In the genomic region with DNA sequence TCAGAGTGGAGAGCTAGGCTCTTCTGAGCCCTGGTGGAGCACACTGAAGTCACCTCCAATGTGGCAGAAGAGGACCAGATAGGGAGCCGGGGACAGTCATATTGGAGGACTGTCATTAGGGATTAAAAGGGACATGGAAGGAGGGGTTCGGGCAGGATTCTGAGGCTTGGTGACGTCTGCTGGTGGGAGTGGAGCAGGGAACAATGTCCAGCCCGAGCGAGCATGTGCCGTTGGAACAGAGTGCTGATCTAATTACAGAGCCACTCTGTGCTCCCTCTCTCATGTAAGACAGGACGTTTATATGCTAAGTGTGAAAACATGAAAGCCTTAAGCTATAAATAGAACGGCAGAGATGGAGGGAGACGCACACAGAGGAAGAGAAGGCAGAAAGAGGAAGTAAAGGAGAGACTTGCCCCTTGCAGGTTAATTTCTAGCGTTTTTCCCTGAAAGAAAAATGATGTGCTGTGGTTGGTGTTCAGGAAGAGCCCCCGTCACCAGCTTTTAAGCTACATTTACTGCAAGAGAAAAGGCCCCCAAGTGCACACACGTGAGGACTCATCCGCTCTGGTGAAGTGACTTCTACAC, we compare ENCODE assay signal across 8 mouse cellular contexts.
DNase-seq lines count a peak whose midpoint lies in the region; ATAC-seq and TF ChIP-seq lines count a peak whose summit lies in the region.

No protein-coding gene starts in this region.

- no peak for TF ChIP-seq EP300 in MEL (IDR thresholded peaks at IDR 0.05; ENCODE audit: low read depth in 1 of 2, low read length in 2 of 2)

- no peak for TF ChIP-seq RAD21 in MEL (IDR thresholded peaks at IDR 0.05; ENCODE audit: low read depth, low read length)

- intact Hi-C loops in gastrocnemius, adult 2 months (cut with DNase I) = loop anchor here (5.0 kb wide), 3 partner anchors 149 to 346 kb away; no protein-coding TSS in a partner anchor

- H3K27ac ChIP-seq in gastrocnemius, adult 2 months = peak overlapping the region; percentile 24; the same call in 1 of the 2 replicates
- H3K27ac ChIP-seq in MEL (ENCODE audit: control insufficient read depth, low read depth, low read length) = no peak overlapping the region
- peak overlapping the region; percentile 31; the same call in 1 of the 2 replicates for H3K27ac ChIP-seq in heart, embryonic 12.5 days (ENCODE audit: poor library complexity, severe bottlenecking)

- ATAC-seq in heart, embryonic 12.5 days (ENCODE audit: insufficient number of reproducible peaks, low FRiP score) = 0 out of 2 replicates have a peak, but pooled peaks have one; percentile 5
- ATAC-seq in megakaryocyte progenitor cell, adult 5-6 weeks (replicated peaks; ENCODE audit: poor library complexity) = peak; percentile 54
- ATAC-seq in frontal cortex, adult (ENCODE audit: low TSS enrichment) = no peak

- peak; percentile 28 for DNase-seq in gastrocnemius, adult 2 months
- no peak for DNase-seq in gastrocnemius, postnatal 10 days
- peak; percentile 23 for DNase-seq in MEL (ENCODE audit: low read depth, low spot score)
- no peak for DNase-seq in urinary bladder, postnatal 14 days (ENCODE audit: low spot score)
- no peak for DNase-seq in layer of hippocampus, adult 9-10 months (ENCODE audit: low spot score)

- H3K4me1 ChIP-seq in MEL (ENCODE audit: control insufficient read depth in 1 of 2, insufficient read depth in 2 of 2, low read length in 2 of 2) = no peaks in the 10 kb centered on the region
- peaks cover 28% of the 10 kb centered on the region for H3K4me1 ChIP-seq in heart, embryonic 12.5 days (replicated peaks)

- no peaks in the 10 kb centered on the region for H3K9me3 ChIP-seq in MEL (replicated peaks; ENCODE audit: insufficient read depth, low read length)
- no peaks in the 10 kb centered on the region for H3K9me3 ChIP-seq in heart, embryonic 12.5 days (replicated peaks)

- peak overlapping the region; percentile 53; the same call in 1 of the 2 replicates for H3K4me2 ChIP-seq in heart, embryonic 12.5 days

- TF ChIP-seq POLR2A in MEL (IDR thresholded peaks at IDR 0.05; ENCODE audit: control insufficient read depth in 1 of 2, insufficient read depth in 1 of 2, low read depth in 1 of 2, low read length in 2 of 2, poor library complexity in 1 of 2) = no peak

- no peak overlapping the region for H3K9ac ChIP-seq in MEL (ENCODE audit: control insufficient read depth, low read depth, low read length, poor library complexity, severe bottlenecking)
- no peak overlapping the region for H3K9ac ChIP-seq in heart, embryonic 12.5 days

- TF ChIP-seq CTCF in gastrocnemius, adult 2 months (IDR thresholded peaks at IDR 0.05) = no peak
- TF ChIP-seq CTCF in MEL (IDR thresholded peaks at IDR 0.05 in 2 of 3, conservative IDR thresholded peaks at IDR 0.05 in 1 of 3; ENCODE audit: control insufficient read depth in 1 of 3, insufficient read depth in 1 of 3, low read depth in 2 of 3, low read length in 3 of 3, poor library complexity in 1 of 3, severe bottlenecking in 1 of 3) = no peak

- no peaks in the 10 kb centered on the region for H3K79me2 ChIP-seq in MEL (ENCODE audit: control insufficient read depth, insufficient read depth, low read length, poor library complexity)

- 24% methylated on average over 13 of the region's 13 CpGs for WGBS in heart, embryonic 12.5 days

- H3K27me3 ChIP-seq in MEL (ENCODE audit: control insufficient read depth in 1 of 2, insufficient read depth in 2 of 2, low read length in 2 of 2) = no peaks in the 10 kb centered on the region
- H3K27me3 ChIP-seq in heart, embryonic 12.5 days (replicated peaks) = no peaks in the 10 kb centered on the region

- H3K4me3 ChIP-seq in gastrocnemius, adult 2 months = no peak overlapping the region
- no peak overlapping the region for H3K4me3 ChIP-seq in MEL (ENCODE audit: control insufficient read depth in 1 of 2, insufficient read depth in 1 of 2, low read depth in 2 of 2, low read length in 2 of 2)
- H3K4me3 ChIP-seq in heart, embryonic 12.5 days = no peak overlapping the region

- no peaks in the 10 kb centered on the region for H3K36me3 ChIP-seq in MEL (ENCODE audit: control insufficient read depth in 1 of 2, insufficient read depth in 2 of 2, low read length in 2 of 2)
- no peaks in the 10 kb centered on the region for H3K36me3 ChIP-seq in heart, embryonic 12.5 days

TF ChIP-seq in MEL, 35 proteins besides CTCF, POLR2A, EP300 and RAD21:
- TF ChIP-seq MAX (IDR thresholded peaks at IDR 0.05; ENCODE audit: low read length) (no peak), CHD2 (IDR thresholded peaks at IDR 0.05; ENCODE audit: low read length) (no peak), GABPA (IDR thresholded peaks at IDR 0.05; ENCODE audit: low read depth, low read length) (no peak), SMC3 (IDR thresholded peaks at IDR 0.05; ENCODE audit: low read depth, low read length) (no peak), KAT2A (conservative IDR thresholded peaks at IDR 0.05; ENCODE audit: low read depth, low read length) (no peak), ETS1 (IDR thresholded peaks at IDR 0.05; ENCODE audit: low read depth, low read length) (no peak), ZMIZ1 (IDR thresholded peaks at IDR 0.05; ENCODE audit: low read depth, low read length) (no peak), POLR2AphosphoS2 (IDR thresholded peaks at IDR 0.05; ENCODE audit: low read length) (no peak), TCF12 (IDR thresholded peaks at IDR 0.05; ENCODE audit: low read depth, low read length) (no peak), GATA1 (IDR thresholded peaks at IDR 0.05; ENCODE audit: low read depth, low read length) (no peak), USF1 (IDR thresholded peaks at IDR 0.05; ENCODE audit: low read depth, low read length) (no peak), MAZ (IDR thresholded peaks at IDR 0.05; ENCODE audit: low read depth, low read length) (no peak)

Comparison
In these comparisons a context has a peak if more than half of its experiments do, and no peak if none do; other contexts are left out.
1. DNase-seq: peak in gastrocnemius, adult 2 months (single experiment) and MEL (single experiment); none in gastrocnemius, postnatal 10 days (single experiment), urinary bladder, postnatal 14 days (single experiment) and layer of hippocampus, adult 9-10 months (single experiment).